Mouse (Mus musculus): Measurements from ENCODE around the gene Dcp1b. TPM values are rescaled to one million over a fixed set of nuclear protein-coding genes. Genes with fewer than 3 reads are reported as not detected.

The Dcp1b gene
- total and polyA plus RNA-seq, 2 experiments: 2.5 to 4.1 TPM

DNA sequence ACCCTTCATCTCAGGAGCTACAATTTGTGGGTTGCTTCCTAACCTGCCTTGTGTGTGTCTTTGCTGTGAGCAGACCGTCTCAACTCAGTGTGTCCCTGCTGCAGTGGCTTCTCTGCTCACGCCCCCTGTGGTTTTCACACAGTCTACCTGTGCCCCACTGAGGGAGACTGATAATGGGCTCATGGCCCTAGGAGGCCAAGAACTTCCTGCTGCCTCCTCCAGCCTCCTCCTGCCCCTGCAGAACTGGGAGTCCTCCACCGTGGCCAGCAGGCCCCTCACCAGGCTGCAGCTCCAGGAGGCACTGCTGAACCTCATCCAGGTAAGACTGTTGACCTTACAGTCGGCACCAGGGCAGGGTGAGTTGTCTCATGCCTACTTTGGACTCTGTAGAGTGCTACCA lies 42.6 kb downstream of the Dcp1b start:
- H3K27ac ChIP-seq (replicated peaks; ENCODE audit: insufficient read depth, low read depth, low read length): no peak overlapping the region
- H3K4me1 ChIP-seq (ENCODE audit: control insufficient read depth, insufficient read depth, low read length): no peaks in the 10 kb centered on the region
- peaks cover 11% of the 10 kb centered on the region for H3K36me3 ChIP-seq (ENCODE audit: control insufficient read depth, insufficient read depth, low read length)
- H3K27me3 ChIP-seq (ENCODE audit: control insufficient read depth, insufficient read depth, low read length): no peaks in the 10 kb centered on the region
- DNase-seq (ENCODE audit: extremely low read depth, low read depth, low spot score): no peak
- no peaks in the 10 kb centered on the region for H3K79me2 ChIP-seq (ENCODE audit: control insufficient read depth, insufficient read depth, low read length)
- H3K4me3 ChIP-seq (ENCODE audit: insufficient read depth, low read depth, low read length): no peak overlapping the region
- TF ChIP-seq CTCF (IDR thresholded peaks at IDR 0.05; ENCODE audit: low read depth, low read length): no peak
- H3K9ac ChIP-seq (ENCODE audit: low read depth, low read length): no peak overlapping the region
- WGBS: 64% methylated on average over 4 of the region's 4 CpGs

DNA sequence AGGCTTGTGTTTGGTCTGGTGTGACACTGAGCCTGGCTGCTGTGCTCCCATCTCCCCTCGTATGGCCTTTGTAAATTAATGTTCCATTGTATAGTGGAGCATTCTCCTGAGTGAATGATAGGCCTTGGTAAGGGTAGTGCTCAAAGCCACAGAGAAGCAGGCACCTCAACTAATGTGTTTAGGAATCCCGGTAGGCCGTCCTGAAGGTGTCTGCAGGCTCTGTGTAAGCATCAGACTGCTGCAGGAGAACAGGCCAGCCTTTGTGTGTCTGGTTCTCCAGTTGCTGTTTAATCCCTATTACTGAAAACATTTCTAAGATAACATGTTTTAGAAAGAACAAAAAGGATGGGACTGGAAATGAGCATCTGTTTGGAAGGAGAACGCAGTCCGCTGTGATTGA lies 43.5 kb downstream of the Dcp1b start:
- no peak for DNase-seq (ENCODE audit: extremely low read depth, low read depth, low spot score)
- no peak overlapping the region for H3K9ac ChIP-seq (ENCODE audit: low read depth, low read length)
- no peaks in the 10 kb centered on the region for H3K4me1 ChIP-seq (ENCODE audit: control insufficient read depth, insufficient read depth, low read length)
- no peak overlapping the region for H3K4me3 ChIP-seq (ENCODE audit: insufficient read depth, low read depth, low read length)
- WGBS: 94% methylated on average over 5 of the region's 5 CpGs
- peaks cover 8% of the 10 kb centered on the region for H3K36me3 ChIP-seq (ENCODE audit: control insufficient read depth, insufficient read depth, low read length)
- no peaks in the 10 kb centered on the region for H3K27me3 ChIP-seq (ENCODE audit: control insufficient read depth, insufficient read depth, low read length)
- H3K79me2 ChIP-seq (ENCODE audit: control insufficient read depth, insufficient read depth, low read length): no peaks in the 10 kb centered on the region
- H3K27ac ChIP-seq (replicated peaks; ENCODE audit: insufficient read depth, low read depth, low read length): no peak overlapping the region
- TF ChIP-seq CTCF (IDR thresholded peaks at IDR 0.05; ENCODE audit: low read depth, low read length) (no peak), POLR2A (IDR thresholded peaks at IDR 0.05; ENCODE audit: extremely low read depth, insufficient read depth, low read length) (no peak)

GRCm38 (mm10) chr6:119219237-119219870 lies 44.3 kb downstream of the Dcp1b start:
- WGBS: 91% methylated on average over 15 of the region's 15 CpGs
- Histone ChIP-seq H3K27me3 (ENCODE audit: control insufficient read depth, insufficient read depth, low read length) (no peaks in the 10 kb centered on the region), H3K79me2 (ENCODE audit: control insufficient read depth, insufficient read depth, low read length) (no peaks in the 10 kb centered on the region), H3K4me1 (ENCODE audit: control insufficient read depth, insufficient read depth, low read length) (no peaks in the 10 kb centered on the region), H3K27ac (replicated peaks; ENCODE audit: insufficient read depth, low read depth, low read length) (no peak overlapping the region), H3K4me3 (ENCODE audit: insufficient read depth, low read depth, low read length) (no peak overlapping the region), H3K9ac (ENCODE audit: low read depth, low read length) (no peak overlapping the region), H3K36me3 (ENCODE audit: control insufficient read depth, insufficient read depth, low read length) (peaks cover 5% of the 10 kb centered on the region; the same call in 1 of the 2 replicates)
- TF ChIP-seq CTCF (IDR thresholded peaks at IDR 0.05; ENCODE audit: low read depth, low read length) (no peak), POLR2A (IDR thresholded peaks at IDR 0.05; ENCODE audit: extremely low read depth, insufficient read depth, low read length) (no peak)
- no peak for DNase-seq (ENCODE audit: extremely low read depth, low read depth, low spot score)

DNA sequence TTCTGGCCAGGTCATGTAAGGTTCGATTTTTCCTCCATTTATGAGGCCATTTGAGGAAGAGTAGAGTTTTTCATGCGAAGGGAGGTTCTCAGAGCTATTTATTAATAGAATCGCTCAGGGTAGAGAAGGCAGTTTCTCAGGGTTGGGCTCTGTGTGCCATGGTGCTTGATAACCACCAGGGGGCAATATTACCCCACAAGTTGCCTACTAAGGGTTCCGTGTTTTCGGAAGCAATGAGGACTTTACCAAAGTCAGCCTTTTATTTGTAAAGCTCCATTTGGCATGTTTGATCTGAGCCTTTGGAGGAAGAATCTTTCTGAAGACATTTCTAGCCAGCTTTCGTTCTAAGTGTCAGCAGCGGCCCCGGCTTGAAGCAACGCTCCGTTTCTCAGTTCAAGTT lies 45.2 kb downstream of the Dcp1b start:
- peak; percentile 42 for DNase-seq (ENCODE audit: extremely low read depth, low read depth, low spot score)
- no peaks in the 10 kb centered on the region for H3K4me1 ChIP-seq (ENCODE audit: control insufficient read depth, insufficient read depth, low read length)
- no peak overlapping the region for H3K4me3 ChIP-seq (ENCODE audit: insufficient read depth, low read depth, low read length)
- H3K36me3 ChIP-seq (ENCODE audit: control insufficient read depth, insufficient read depth, low read length): no peaks in the 10 kb centered on the region
- TF ChIP-seq POLR2A (IDR thresholded peaks at IDR 0.05; ENCODE audit: extremely low read depth, insufficient read depth, low read length) (no peak), CTCF (IDR thresholded peaks at IDR 0.05; ENCODE audit: low read depth, low read length) (peak; percentile 65; the same call in 1 of the 2 replicates)
- H3K9ac ChIP-seq (ENCODE audit: low read depth, low read length): no peak overlapping the region
- H3K79me2 ChIP-seq (ENCODE audit: control insufficient read depth, insufficient read depth, low read length): no peaks in the 10 kb centered on the region
- WGBS: 48% methylated on average over 10 of the region's 10 CpGs
- no peaks in the 10 kb centered on the region for H3K27me3 ChIP-seq (ENCODE audit: control insufficient read depth, insufficient read depth, low read length)
- no peak overlapping the region for H3K27ac ChIP-seq (replicated peaks; ENCODE audit: insufficient read depth, low read depth, low read length)

DNA sequence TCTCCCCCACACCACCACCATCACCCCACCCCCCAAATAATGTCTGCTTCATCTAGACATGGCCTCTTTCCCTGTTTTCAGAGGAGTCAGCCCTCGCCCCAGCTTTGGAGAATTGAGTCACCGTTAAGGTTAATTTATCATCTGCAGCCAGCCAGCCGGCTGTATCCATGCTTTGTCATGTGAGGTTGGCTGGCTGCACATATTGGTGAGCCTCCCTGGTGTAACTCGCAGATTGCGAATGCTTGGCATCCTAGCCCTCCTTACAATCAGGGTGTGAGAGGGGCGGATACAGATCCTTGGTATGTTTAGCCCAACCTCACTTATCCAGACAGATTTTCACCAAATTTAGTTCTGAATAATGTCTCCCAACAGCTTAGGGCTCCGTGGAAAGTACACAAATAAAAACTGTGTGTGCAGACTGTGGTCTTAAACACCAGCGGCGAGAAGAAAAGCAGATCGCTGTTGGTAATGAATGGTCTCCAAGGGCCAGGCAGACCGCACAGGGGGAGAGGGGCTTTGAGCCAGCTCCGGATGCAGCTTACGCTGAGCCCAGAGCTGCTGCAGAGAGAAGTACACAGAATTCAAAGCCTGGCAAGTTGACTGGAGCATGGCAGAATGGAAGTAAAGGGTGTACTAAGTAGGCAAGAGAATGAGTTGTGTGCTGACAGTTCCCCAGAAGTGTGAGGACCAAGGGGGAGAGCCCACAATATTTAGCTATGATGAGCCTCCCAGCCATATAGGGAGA lies 49.6 kb downstream of the Dcp1b start:
- TF ChIP-seq CTCF (IDR thresholded peaks at IDR 0.05; ENCODE audit: low read depth, low read length) (no peak), POLR2A (IDR thresholded peaks at IDR 0.05; ENCODE audit: extremely low read depth, insufficient read depth, low read length) (no peak)
- Histone ChIP-seq H3K9ac (ENCODE audit: low read depth, low read length) (no peak overlapping the region), H3K27ac (replicated peaks; ENCODE audit: insufficient read depth, low read depth, low read length) (no peak overlapping the region), H3K27me3 (ENCODE audit: control insufficient read depth, insufficient read depth, low read length) (no peaks in the 10 kb centered on the region), H3K79me2 (ENCODE audit: control insufficient read depth, insufficient read depth, low read length) (no peaks in the 10 kb centered on the region), H3K36me3 (ENCODE audit: control insufficient read depth, insufficient read depth, low read length) (no peaks in the 10 kb centered on the region), H3K4me3 (ENCODE audit: insufficient read depth, low read depth, low read length) (no peak overlapping the region), H3K4me1 (ENCODE audit: control insufficient read depth, insufficient read depth, low read length) (no peaks in the 10 kb centered on the region)
- no peak for DNase-seq (ENCODE audit: extremely low read depth, low read depth, low spot score)
- 81% methylated on average over 13 of the region's 13 CpGs for WGBS

GRCm38 (mm10) chr6:119225226-119225625 lies 50.2 kb downstream of the Dcp1b start:
- Histone ChIP-seq H3K4me1 (ENCODE audit: control insufficient read depth, insufficient read depth, low read length) (no peaks in the 10 kb centered on the region), H3K27me3 (ENCODE audit: control insufficient read depth, insufficient read depth, low read length) (no peaks in the 10 kb centered on the region), H3K9ac (ENCODE audit: low read depth, low read length) (no peak overlapping the region), H3K36me3 (ENCODE audit: control insufficient read depth, insufficient read depth, low read length) (no peaks in the 10 kb centered on the region), H3K79me2 (ENCODE audit: control insufficient read depth, insufficient read depth, low read length) (no peaks in the 10 kb centered on the region), H3K4me3 (ENCODE audit: insufficient read depth, low read depth, low read length) (no peak overlapping the region), H3K27ac (replicated peaks; ENCODE audit: insufficient read depth, low read depth, low read length) (no peak overlapping the region)
- TF ChIP-seq POLR2A (IDR thresholded peaks at IDR 0.05; ENCODE audit: extremely low read depth, insufficient read depth, low read length) (no peak), CTCF (IDR thresholded peaks at IDR 0.05; ENCODE audit: low read depth, low read length) (no peak)
- no peak for DNase-seq (ENCODE audit: extremely low read depth, low read depth, low spot score)
- 78% methylated on average over 12 of the region's 12 CpGs for WGBS
